In genomic region chr10:80384709-80385108, GRCm38 (mm10) we compare ENCODE assay signal across 8 mouse cellular contexts. TPM values are rescaled to one million over a fixed set of nuclear protein-coding genes. Genes with fewer than 3 reads are reported as not detected.
DNase-seq lines count a peak whose midpoint lies in the region; ATAC-seq and TF ChIP-seq lines count a peak whose summit lies in the region.

No protein-coding gene starts in this region.

- ATAC-seq in kidney, embryonic 15.5 days (replicated peaks; ENCODE audit: low FRiP score): no peak
- ATAC-seq in embryonic facial prominence, embryonic 15.5 days (ENCODE audit: insufficient number of reproducible peaks, low FRiP score, low TSS enrichment, low read depth): no peak
- no peak for ATAC-seq in intestine, postnatal 0 days
- no peak for ATAC-seq in midbrain, postnatal 0 days (ENCODE audit: low FRiP score)

- DNase-seq in kidney, adult 8-10 months: no peak
- DNase-seq in midbrain, postnatal 0 days (ENCODE audit: low spot score): no peak
- DNase-seq in adrenal gland, postnatal 14 days: no peak
- DNase-seq in thymus, postnatal 14 days: no peak
- no peak for DNase-seq in lung, postnatal 4 days

- H3K9me3 ChIP-seq in kidney, embryonic 15.5 days (replicated peaks): no peaks in the 10 kb centered on the region
- no peaks in the 10 kb centered on the region for H3K9me3 ChIP-seq in embryonic facial prominence, embryonic 15.5 days (replicated peaks)
- H3K9me3 ChIP-seq in intestine, postnatal 0 days (ENCODE audit: control insufficient read depth): no peaks in the 10 kb centered on the region
- no peaks in the 10 kb centered on the region for H3K9me3 ChIP-seq in midbrain, postnatal 0 days (ENCODE audit: low read length)

- 68% methylated on average over 7 of the region's 7 CpGs for WGBS in kidney, embryonic 15.5 days
- 78% methylated on average over 7 of the region's 7 CpGs for WGBS in embryonic facial prominence, embryonic 15.5 days
- WGBS in intestine, postnatal 0 days: 67% methylated on average over 7 of the region's 7 CpGs
- WGBS in midbrain, postnatal 0 days: 43% methylated on average over 7 of the region's 7 CpGs

- H3K9ac ChIP-seq in kidney, embryonic 15.5 days: peak overlapping the region; percentile 96
- no peak overlapping the region; the same call in 1 of the 2 replicates for H3K9ac ChIP-seq in embryonic facial prominence, embryonic 15.5 days
- no peak overlapping the region for H3K9ac ChIP-seq in intestine, postnatal 0 days (ENCODE audit: low read depth, low read length)
- H3K9ac ChIP-seq in midbrain, postnatal 0 days (replicated peaks; ENCODE audit: low read length, poor library complexity, severe bottlenecking): peak overlapping the region; percentile 99

- H3K27me3 ChIP-seq in kidney, embryonic 15.5 days: no peaks in the 10 kb centered on the region
- no peaks in the 10 kb centered on the region for H3K27me3 ChIP-seq in embryonic facial prominence, embryonic 15.5 days
- H3K27me3 ChIP-seq in intestine, postnatal 0 days (replicated peaks; ENCODE audit: control insufficient read depth, insufficient read depth, low read length): no peaks in the 10 kb centered on the region
- H3K27me3 ChIP-seq in midbrain, postnatal 0 days (ENCODE audit: insufficient read depth, low read length): no peaks in the 10 kb centered on the region

- peak overlapping the region; percentile 74 for H3K4me3 ChIP-seq in kidney, embryonic 15.5 days (replicated peaks)
- H3K4me3 ChIP-seq in embryonic facial prominence, embryonic 15.5 days (replicated peaks): peak overlapping the region; percentile 67
- H3K4me3 ChIP-seq in intestine, postnatal 0 days (ENCODE audit: low read depth, low read length): no peak overlapping the region
- H3K4me3 ChIP-seq in midbrain, postnatal 0 days (ENCODE audit: low read depth, low read length): peak overlapping the region; percentile 59

- H3K4me2 ChIP-seq in kidney, embryonic 15.5 days: peak overlapping the region; percentile 88
- H3K4me2 ChIP-seq in embryonic facial prominence, embryonic 15.5 days (replicated peaks): peak overlapping the region; percentile 85
- H3K4me2 ChIP-seq in intestine, postnatal 0 days (replicated peaks; ENCODE audit: low read depth): peak overlapping the region; percentile 98
- H3K4me2 ChIP-seq in midbrain, postnatal 0 days (ENCODE audit: low read depth, low read length, poor library complexity, severe bottlenecking): peak overlapping the region; percentile 94

- H3K27ac ChIP-seq in kidney, embryonic 15.5 days: no peak overlapping the region; the same call in 1 of the 2 replicates
- H3K27ac ChIP-seq in embryonic facial prominence, embryonic 15.5 days (replicated peaks): no peak overlapping the region
- H3K27ac ChIP-seq in intestine, postnatal 0 days (ENCODE audit: low read depth, low read length): no peak overlapping the region
- peak overlapping the region; percentile 96 for H3K27ac ChIP-seq in midbrain, postnatal 0 days (ENCODE audit: low read depth, low read length)

- peaks cover 63% of the 10 kb centered on the region for H3K4me1 ChIP-seq in kidney, embryonic 15.5 days
- H3K4me1 ChIP-seq in embryonic facial prominence, embryonic 15.5 days: peaks cover 44% of the 10 kb centered on the region
- 0 out of 2 replicates have a peak, but pooled peaks cover 6% of the 10 kb centered on the region for H3K4me1 ChIP-seq in intestine, postnatal 0 days (replicated peaks; ENCODE audit: control insufficient read depth, insufficient read depth, low read length)
- peaks cover 16% of the 10 kb centered on the region for H3K4me1 ChIP-seq in midbrain, postnatal 0 days (ENCODE audit: insufficient read depth, low read length)

- H3K36me3 ChIP-seq in kidney, embryonic 15.5 days: peaks cover 50% of the 10 kb centered on the region
- peaks cover 33% of the 10 kb centered on the region for H3K36me3 ChIP-seq in embryonic facial prominence, embryonic 15.5 days
- peaks cover 22% of the 10 kb centered on the region; the same call in 1 of the 2 replicates for H3K36me3 ChIP-seq in intestine, postnatal 0 days (ENCODE audit: control insufficient read depth, insufficient read depth)
- peaks cover 25% of the 10 kb centered on the region for H3K36me3 ChIP-seq in midbrain, postnatal 0 days (ENCODE audit: insufficient read depth, low read length)

- no peak for TF ChIP-seq CTCF in intestine, postnatal 0 days (IDR thresholded peaks at IDR 0.05; ENCODE audit: low read depth)
- no peak for TF ChIP-seq CTCF in midbrain, postnatal 0 days (IDR thresholded peaks at IDR 0.05)

RNA-seq across cellular contexts. Expression of gene Mex3d, which starts 2.8 kb away (rescaled TPM):
- polyA plus RNA-seq in kidney, embryonic 15.5 days (2015; fragmentation: Nextera tagmentation; extraction: Ambion mirVana): 7.1 and 8.4 TPM in 2 replicates
- polyA plus RNA-seq in embryonic facial prominence, embryonic 15.5 days (2015; fragmentation: Nextera tagmentation; extraction: Ambion mirVana): 7.2 and 8.4 TPM in 2 replicates
- polyA plus RNA-seq in intestine, postnatal 0 days (2015; fragmentation: Nextera tagmentation; extraction: Ambion mirVana): 3.2 and 4.2 TPM in 2 replicates
- total RNA-seq in midbrain, postnatal 0 days (2014; rRNA removed): 118 and 147 TPM in 2 replicates
- polyA plus RNA-seq in midbrain, postnatal 0 days (2015; fragmentation: Nextera tagmentation; extraction: Ambion mirVana): 12.5 and 13.9 TPM in 2 replicates
- total RNA-seq in adrenal gland, postnatal 14 days (2021): 21.8 and 22.8 TPM in 2 replicates

RNA-seq across cellular contexts. Expression of gene Mbd3, which starts 14.6 kb away (rescaled TPM):
- 260 and 283 TPM in 2 replicates for polyA plus RNA-seq in kidney, embryonic 15.5 days (2015; fragmentation: Nextera tagmentation; extraction: Ambion mirVana)
- polyA plus RNA-seq in embryonic facial prominence, embryonic 15.5 days (2015; fragmentation: Nextera tagmentation; extraction: Ambion mirVana): 247 and 250 TPM in 2 replicates
- 48.0 and 51.0 TPM in 2 replicates for polyA plus RNA-seq in intestine, postnatal 0 days (2015; fragmentation: Nextera tagmentation; extraction: Ambion mirVana)
- total RNA-seq in midbrain, postnatal 0 days (2014; rRNA removed): 30.4 and 47.0 TPM in 2 replicates
- 154 and 157 TPM in 2 replicates for polyA plus RNA-seq in midbrain, postnatal 0 days (2015; fragmentation: Nextera tagmentation; extraction: Ambion mirVana)
- 106 and 116 TPM in 2 replicates for total RNA-seq in adrenal gland, postnatal 14 days (2021)

RNA-seq across cellular contexts. Expression of gene Uqcr11, which starts 21.9 kb away (rescaled TPM):
- 790 and 798 TPM in 2 replicates for polyA plus RNA-seq in kidney, embryonic 15.5 days (2015; fragmentation: Nextera tagmentation; extraction: Ambion mirVana)
- 659 and 673 TPM in 2 replicates for polyA plus RNA-seq in embryonic facial prominence, embryonic 15.5 days (2015; fragmentation: Nextera tagmentation; extraction: Ambion mirVana)
- 1,032 and 1,082 TPM in 2 replicates for polyA plus RNA-seq in intestine, postnatal 0 days (2015; fragmentation: Nextera tagmentation; extraction: Ambion mirVana)
- 295 and 379 TPM in 2 replicates for total RNA-seq in midbrain, postnatal 0 days (2014; rRNA removed)
- 638 and 795 TPM in 2 replicates for polyA plus RNA-seq in midbrain, postnatal 0 days (2015; fragmentation: Nextera tagmentation; extraction: Ambion mirVana)
- 1,202 and 1,279 TPM in 2 replicates for total RNA-seq in adrenal gland, postnatal 14 days (2021)

RNA-seq across cellular contexts. Expression of gene Plk5, which starts 28.4 kb away (rescaled TPM):
- 0.67 and 0.70 TPM in 2 replicates for polyA plus RNA-seq in kidney, embryonic 15.5 days (2015; fragmentation: Nextera tagmentation; extraction: Ambion mirVana)
- polyA plus RNA-seq in embryonic facial prominence, embryonic 15.5 days (2015; fragmentation: Nextera tagmentation; extraction: Ambion mirVana): 2.0 and 2.2 TPM in 2 replicates
- 0.09 and 0.20 TPM in 2 replicates for polyA plus RNA-seq in intestine, postnatal 0 days (2015; fragmentation: Nextera tagmentation; extraction: Ambion mirVana)
- total RNA-seq in midbrain, postnatal 0 days (2014; rRNA removed): 17.5 and 23.1 TPM in 2 replicates
- 12.5 and 12.8 TPM in 2 replicates for polyA plus RNA-seq in midbrain, postnatal 0 days (2015; fragmentation: Nextera tagmentation; extraction: Ambion mirVana)
- total RNA-seq in adrenal gland, postnatal 14 days (2021): 0.30 and 0.44 TPM in 2 replicates

RNA-seq across cellular contexts. Expression of gene Adamtsl5, which starts 36.5 kb away (rescaled TPM):
- polyA plus RNA-seq in kidney, embryonic 15.5 days (2015; fragmentation: Nextera tagmentation; extraction: Ambion mirVana): 3.6 and 5.2 TPM in 2 replicates
- polyA plus RNA-seq in embryonic facial prominence, embryonic 15.5 days (2015; fragmentation: Nextera tagmentation; extraction: Ambion mirVana): 11.5 and 11.6 TPM in 2 replicates
- 46.7 and 50.4 TPM in 2 replicates for polyA plus RNA-seq in intestine, postnatal 0 days (2015; fragmentation: Nextera tagmentation; extraction: Ambion mirVana)
- total RNA-seq in midbrain, postnatal 0 days (2014; rRNA removed): 0.71 and 0.77 TPM in 2 replicates
- 0.62 and 0.71 TPM in 2 replicates for polyA plus RNA-seq in midbrain, postnatal 0 days (2015; fragmentation: Nextera tagmentation; extraction: Ambion mirVana)
- total RNA-seq in adrenal gland, postnatal 14 days (2021): 8.4 and 10.9 TPM in 2 replicates

Comparison
In these comparisons a context has a peak if more than half of its experiments do, and no peak if none do; other contexts are left out.
1. H3K9ac ChIP-seq: peak in kidney, embryonic 15.5 days (single experiment) and midbrain, postnatal 0 days (single experiment); none in embryonic facial prominence, embryonic 15.5 days (single experiment) and intestine, postnatal 0 days (single experiment).
2. Peak in every context shown above with its lines, with median percentiles within 50 percentile points of each other: H3K4me2 ChIP-seq.